Mouse (Mus musculus): Measurements from ENCODE around the gene Gpr156. TPM values are rescaled to one million over a fixed set of nuclear protein-coding genes. Genes with fewer than 3 reads are reported as not detected.

The Gpr156 gene
- polyA plus RNA-seq, 1 experiment from 2014 or later = 3.3 TPM

GRCm38 (mm10) chr16:37994647-37995046 lies 78.4 kb downstream of the Gpr156 start:
- H3K27me3 ChIP-seq = no peaks in the 10 kb centered on the region
- no peaks in the 10 kb centered on the region for H3K9me3 ChIP-seq
- H3K9ac ChIP-seq = 0 out of 2 replicates have a peak overlapping the region, but pooled peaks have one; percentile 12
- WGBS = 13% methylated on average over 12 of the region's 12 CpGs
- H3K4me1 ChIP-seq (replicated peaks) = peaks cover 22% of the 10 kb centered on the region
- no peaks in the 10 kb centered on the region for H3K36me3 ChIP-seq
- H3K4me3 ChIP-seq = no peak overlapping the region
- no peak overlapping the region for H3K27ac ChIP-seq (replicated peaks)
- ATAC-seq (ENCODE audit: low FRiP score, low read depth) = no peak
- H3K4me2 ChIP-seq = peak overlapping the region; percentile 9; the same call in 1 of the 2 replicates

- Histone ChIP-seq H3K4me3 (no peak overlapping the region), H3K27ac (replicated peaks) (no peak overlapping the region), H3K9me3 (no peaks in the 10 kb centered on the region), H3K36me3 (no peaks in the 10 kb centered on the region), H3K9ac (no peak overlapping the region), H3K4me1 (replicated peaks) (peaks cover 15% of the 10 kb centered on the region), H3K4me2 (no peak overlapping the region), H3K27me3 (no peaks in the 10 kb centered on the region)
- WGBS = 82% methylated on average over 4 of the region's 4 CpGs
- no peak for ATAC-seq (ENCODE audit: low FRiP score, low read depth)
Observed at GRCm38 (mm10) chr16:37997771-37998170, 81.5 kb downstream of the Gpr156 start.

DNA sequence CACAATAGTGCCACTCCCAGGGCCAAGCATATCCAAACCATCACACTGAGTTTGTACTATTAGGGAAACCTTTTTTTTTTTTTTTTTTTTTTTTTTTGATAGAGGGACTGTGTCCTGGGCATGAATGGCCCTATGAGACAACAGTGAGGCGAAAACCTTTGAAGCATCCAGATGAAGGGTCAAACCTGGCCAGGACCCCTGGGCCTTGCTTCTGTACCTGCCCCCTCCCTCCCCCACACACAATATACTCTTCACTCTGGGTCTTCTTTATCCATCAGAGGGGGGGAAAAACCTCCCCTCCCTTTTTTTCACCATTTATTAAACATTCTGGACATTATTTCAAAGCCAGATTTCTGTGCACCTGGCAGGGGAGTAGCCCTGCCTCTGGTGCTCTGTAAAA lies 83.5 kb downstream of the Gpr156 start:
- no peak overlapping the region for H3K9ac ChIP-seq
- H3K4me3 ChIP-seq = no peak overlapping the region
- H3K36me3 ChIP-seq = no peaks in the 10 kb centered on the region
- H3K27ac ChIP-seq (replicated peaks) = peak overlapping the region; percentile 59; the same call in 1 of the 2 replicates
- no peaks in the 10 kb centered on the region for H3K9me3 ChIP-seq
- no peaks in the 10 kb centered on the region for H3K27me3 ChIP-seq
- H3K4me2 ChIP-seq = no peak overlapping the region
- ATAC-seq (ENCODE audit: low FRiP score, low read depth) = no peak
- H3K4me1 ChIP-seq (replicated peaks) = peaks cover 9% of the 10 kb centered on the region
- WGBS = 74% methylated on average over 1 of the region's 1 CpGs

DNA sequence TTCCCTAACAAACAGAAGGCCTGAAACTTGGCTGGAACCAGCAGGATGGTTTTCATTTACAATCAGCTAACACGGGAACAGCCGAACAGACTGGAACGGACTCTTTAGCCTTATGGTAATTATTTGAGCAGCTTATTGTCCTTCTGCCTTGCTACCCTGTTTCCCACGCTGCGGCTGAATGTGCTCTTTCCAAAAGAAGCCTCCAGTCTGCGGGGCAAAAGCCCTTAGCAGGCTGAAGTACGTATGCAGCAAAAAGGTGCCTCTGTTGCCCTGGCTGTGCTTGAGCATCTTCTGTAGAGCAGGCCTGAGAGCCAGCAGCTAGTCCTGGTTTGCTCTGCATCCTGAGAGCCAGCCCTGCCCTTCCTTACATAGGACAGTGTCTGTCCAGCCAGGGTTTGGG lies 83.9 kb downstream of the Gpr156 start:
- Histone ChIP-seq H3K4me3 (no peak overlapping the region), H3K4me1 (replicated peaks) (peaks cover 6% of the 10 kb centered on the region; the same call in 1 of the 2 replicates), H3K36me3 (no peaks in the 10 kb centered on the region), H3K27ac (replicated peaks) (peak overlapping the region; percentile 59), H3K27me3 (no peaks in the 10 kb centered on the region), H3K9me3 (no peaks in the 10 kb centered on the region), H3K9ac (no peak overlapping the region), H3K4me2 (no peak overlapping the region)
- 18% methylated on average over 7 of the region's 7 CpGs for WGBS
- peak; percentile 69 for ATAC-seq (ENCODE audit: low FRiP score, low read depth)

DNA sequence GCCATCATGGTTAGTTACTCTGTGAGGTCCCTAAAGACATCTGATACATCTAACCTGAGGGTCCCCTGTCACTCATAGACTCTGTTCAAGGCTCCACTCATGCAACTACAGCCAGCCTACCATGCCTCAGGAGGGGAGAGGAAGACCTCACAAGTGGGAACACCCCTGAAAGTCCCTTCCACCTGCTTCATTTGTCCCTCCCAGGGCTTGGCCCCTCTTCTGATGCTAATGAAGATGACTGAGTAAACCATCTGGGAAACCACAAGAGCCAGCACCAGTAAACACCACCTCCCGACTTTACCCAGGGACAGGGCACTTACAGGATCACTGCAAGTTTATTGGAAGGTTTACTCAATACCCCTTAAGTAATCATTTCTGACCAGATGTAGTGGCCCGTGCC lies 85.5 kb downstream of the Gpr156 start:
- H3K9me3 ChIP-seq = no peaks in the 10 kb centered on the region
- H3K9ac ChIP-seq = no peak overlapping the region
- no peak for ATAC-seq (ENCODE audit: low FRiP score, low read depth)
- H3K4me1 ChIP-seq (replicated peaks) = peaks cover 6% of the 10 kb centered on the region; the same call in 1 of the 2 replicates
- H3K27ac ChIP-seq (replicated peaks) = no peak overlapping the region
- H3K4me3 ChIP-seq = no peak overlapping the region
- H3K36me3 ChIP-seq = no peaks in the 10 kb centered on the region
- H3K27me3 ChIP-seq = no peaks in the 10 kb centered on the region
- 37% methylated on average over 2 of the region's 2 CpGs for WGBS
- H3K4me2 ChIP-seq = no peak overlapping the region

DNA sequence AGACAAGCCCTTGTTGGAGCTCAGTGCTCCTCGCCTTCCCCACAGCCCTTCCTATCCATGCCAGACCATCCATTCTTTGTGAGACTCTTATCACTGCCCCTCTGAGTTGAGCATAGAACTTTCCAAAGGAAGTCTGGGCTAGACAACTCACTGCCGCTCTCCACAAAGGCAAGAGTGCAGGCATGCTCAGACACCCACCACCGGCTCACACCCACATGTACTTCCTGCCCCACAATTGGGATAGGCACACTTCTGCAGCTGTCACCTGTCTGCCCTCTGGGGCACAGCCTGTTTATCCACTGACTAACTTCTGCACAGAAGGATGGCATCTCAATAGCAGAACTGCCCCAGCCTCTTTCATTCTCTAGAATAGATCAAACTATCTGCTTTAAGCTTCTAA lies 86.2 kb downstream of the Gpr156 start:
- no peaks in the 10 kb centered on the region for H3K27me3 ChIP-seq
- WGBS = 82% methylated on average over 3 of the region's 3 CpGs
- H3K4me3 ChIP-seq = no peak overlapping the region
- H3K9me3 ChIP-seq = no peaks in the 10 kb centered on the region
- H3K4me1 ChIP-seq (replicated peaks) = peaks cover 6% of the 10 kb centered on the region; the same call in 1 of the 2 replicates
- ATAC-seq (ENCODE audit: low FRiP score, low read depth) = no peak
- H3K9ac ChIP-seq = no peak overlapping the region
- no peak overlapping the region for H3K27ac ChIP-seq (replicated peaks)
- H3K36me3 ChIP-seq = no peaks in the 10 kb centered on the region
- H3K4me2 ChIP-seq = no peak overlapping the region

DNA sequence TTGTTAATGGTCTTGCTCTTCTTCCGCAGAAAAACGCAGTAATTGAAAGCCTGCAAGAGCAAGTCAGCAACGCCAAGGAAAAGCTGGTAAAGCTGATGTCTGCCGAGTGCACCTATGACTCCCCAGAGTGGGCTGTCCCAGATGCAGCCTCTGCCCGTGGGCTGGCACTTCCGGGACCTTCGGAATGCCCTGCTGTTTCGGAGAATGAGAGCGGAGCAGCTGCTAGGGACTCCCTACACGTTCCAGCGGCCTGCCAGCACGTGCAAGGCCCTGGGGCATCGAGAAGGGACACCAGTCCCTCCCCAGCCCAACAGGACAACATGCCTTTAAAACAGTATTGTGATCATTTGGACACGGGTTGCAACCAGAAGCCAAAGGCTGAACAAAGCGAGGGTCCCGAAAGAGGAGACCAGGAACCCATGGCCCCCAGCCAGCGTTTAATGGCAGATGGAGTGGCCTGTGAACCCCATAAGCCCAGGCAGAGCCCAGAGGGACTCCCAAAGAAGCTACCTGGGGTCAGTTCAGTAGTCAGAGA lies 88.3 kb downstream of the Gpr156 start:
- Histone ChIP-seq H3K4me1 (replicated peaks) (peaks cover 6% of the 10 kb centered on the region; the same call in 1 of the 2 replicates), H3K36me3 (no peaks in the 10 kb centered on the region), H3K9ac (no peak overlapping the region), H3K27me3 (no peaks in the 10 kb centered on the region), H3K27ac (replicated peaks) (no peak overlapping the region), H3K9me3 (no peaks in the 10 kb centered on the region), H3K4me2 (no peak overlapping the region), H3K4me3 (no peak overlapping the region)
- ATAC-seq (ENCODE audit: low FRiP score, low read depth) = no peak
- WGBS = 83% methylated on average over 17 of the region's 17 CpGs

DNA sequence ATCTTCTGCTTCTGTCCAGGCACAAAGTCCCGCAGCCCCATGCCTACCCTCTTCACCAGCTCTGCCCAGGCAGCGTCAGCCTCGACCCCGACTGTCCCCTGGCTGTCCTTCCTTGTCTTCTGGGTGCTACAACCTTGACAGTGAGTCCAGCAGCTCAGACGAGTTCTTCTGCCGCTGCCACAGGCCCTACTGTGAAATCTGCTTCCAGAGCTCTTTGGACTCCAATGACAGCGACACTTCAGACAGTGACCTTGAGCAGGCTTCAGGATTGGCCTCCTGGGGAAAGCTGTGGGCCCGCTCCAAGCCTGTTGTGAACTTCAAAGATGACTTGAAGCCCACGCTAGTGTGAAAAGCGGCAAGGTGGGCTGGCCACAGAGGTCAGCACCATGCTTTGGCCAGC lies 89.2 kb downstream of the Gpr156 start:
- Histone ChIP-seq H3K36me3 (no peaks in the 10 kb centered on the region), H3K4me1 (replicated peaks) (no peaks in the 10 kb centered on the region), H3K27me3 (no peaks in the 10 kb centered on the region), H3K4me2 (no peak overlapping the region), H3K27ac (replicated peaks) (no peak overlapping the region), H3K9me3 (no peaks in the 10 kb centered on the region), H3K9ac (no peak overlapping the region), H3K4me3 (no peak overlapping the region)
- ATAC-seq (ENCODE audit: low FRiP score, low read depth) = no peak
- 89% methylated on average over 10 of the region's 10 CpGs for WGBS

DNA sequence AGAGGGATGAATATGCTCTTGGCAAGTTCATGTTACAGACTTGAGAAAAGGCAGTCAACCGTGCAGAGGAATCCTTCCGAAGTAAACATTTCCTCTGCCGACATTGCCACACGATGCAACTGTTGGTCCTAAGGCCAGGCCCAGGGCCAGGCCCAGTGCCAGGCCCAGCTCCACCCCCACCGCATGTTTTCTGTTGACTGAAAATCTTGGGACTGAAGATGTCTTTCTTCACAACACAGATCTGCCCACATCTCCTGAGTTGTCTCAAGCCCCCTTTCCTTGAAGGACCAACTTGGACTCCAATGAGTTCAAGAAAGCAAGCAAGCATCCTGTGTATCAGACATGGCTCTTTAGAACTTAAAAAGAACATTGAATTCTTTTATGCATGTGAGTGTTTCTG lies 92.1 kb downstream of the Gpr156 start:
- Histone ChIP-seq H3K9ac (no peak overlapping the region), H3K4me3 (no peak overlapping the region), H3K27me3 (no peaks in the 10 kb centered on the region), H3K27ac (replicated peaks) (no peak overlapping the region), H3K4me1 (replicated peaks) (no peaks in the 10 kb centered on the region), H3K36me3 (no peaks in the 10 kb centered on the region), H3K9me3 (no peaks in the 10 kb centered on the region), H3K4me2 (no peak overlapping the region)
- ATAC-seq (ENCODE audit: low FRiP score, low read depth) = no peak
- WGBS = 93% methylated on average over 5 of the region's 5 CpGs

DNA sequence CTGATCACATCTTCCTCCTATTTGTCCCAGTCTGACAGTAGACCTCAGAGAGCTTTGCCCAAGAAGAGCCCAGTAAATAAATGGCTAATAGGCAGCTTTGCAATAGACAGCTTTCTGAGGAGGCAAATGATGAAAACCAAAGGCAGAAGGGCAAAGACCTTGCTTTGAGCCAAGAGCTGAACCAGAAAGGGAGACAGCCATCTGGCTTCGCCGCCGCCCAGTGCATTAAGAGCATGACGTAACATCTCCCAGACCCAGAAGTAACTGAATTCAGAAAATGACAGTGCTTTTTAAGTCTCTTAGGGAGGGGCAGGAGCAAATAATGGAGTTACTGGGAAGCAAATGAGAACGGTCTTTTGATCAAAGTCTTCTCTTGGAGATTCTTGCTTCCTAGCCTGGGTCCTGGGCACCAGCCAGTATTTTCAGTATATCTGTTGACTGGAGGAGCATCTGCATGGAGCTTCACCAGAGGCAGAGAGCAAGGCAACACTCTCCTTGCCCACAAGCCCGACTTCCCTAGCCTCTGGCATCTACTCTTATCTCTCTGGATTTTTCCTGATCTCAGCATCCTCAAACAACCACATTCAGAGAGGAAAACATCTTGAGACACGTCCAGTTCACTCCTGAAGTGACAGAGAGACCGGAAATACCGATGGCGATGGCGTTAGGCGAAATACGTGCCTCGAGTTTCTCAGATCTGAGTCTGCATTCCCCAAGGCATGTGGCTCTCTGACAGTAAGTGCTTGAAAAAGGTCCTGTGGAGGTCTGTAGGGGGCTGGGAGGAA lies 92.9 kb downstream of the Gpr156 start:
- no peak overlapping the region for H3K4me2 ChIP-seq
- no peak overlapping the region for H3K27ac ChIP-seq (replicated peaks)
- H3K4me3 ChIP-seq = no peak overlapping the region
- H3K9me3 ChIP-seq = no peaks in the 10 kb centered on the region
- no peak for ATAC-seq (ENCODE audit: low FRiP score, low read depth)
- no peaks in the 10 kb centered on the region for H3K36me3 ChIP-seq
- WGBS = 90% methylated on average over 14 of the region's 14 CpGs
- no peaks in the 10 kb centered on the region for H3K4me1 ChIP-seq (replicated peaks)
- no peak overlapping the region for H3K9ac ChIP-seq
- H3K27me3 ChIP-seq = no peaks in the 10 kb centered on the region

- Histone ChIP-seq H3K9me3 (no peaks in the 10 kb centered on the region), H3K4me1 (replicated peaks) (no peaks in the 10 kb centered on the region), H3K9ac (no peak overlapping the region), H3K4me2 (no peak overlapping the region), H3K27me3 (no peaks in the 10 kb centered on the region), H3K27ac (replicated peaks) (no peak overlapping the region), H3K36me3 (no peaks in the 10 kb centered on the region), H3K4me3 (no peak overlapping the region)
- WGBS = 94% methylated on average over 13 of the region's 13 CpGs
- ATAC-seq (ENCODE audit: low FRiP score, low read depth) = no peak
Observed at GRCm38 (mm10) chr16:38011486-38011885, 95.2 kb downstream of the Gpr156 start.

- no peak overlapping the region for H3K4me3 ChIP-seq
- no peak overlapping the region for H3K27ac ChIP-seq (replicated peaks)
- no peak overlapping the region for H3K9ac ChIP-seq
- no peaks in the 10 kb centered on the region for H3K4me1 ChIP-seq (replicated peaks)
- no peaks in the 10 kb centered on the region for H3K9me3 ChIP-seq
- H3K27me3 ChIP-seq = no peaks in the 10 kb centered on the region
- H3K4me2 ChIP-seq = no peak overlapping the region
- H3K36me3 ChIP-seq = no peaks in the 10 kb centered on the region
- no peak for ATAC-seq (ENCODE audit: low FRiP score, low read depth)
- WGBS = 77% methylated on average over 5 of the region's 5 CpGs
Observed at GRCm38 (mm10) chr16:38012382-38012781, 96.1 kb downstream of the Gpr156 start.

All from hindbrain, embryonic 15.5 days (tissue).